28 mouse cellular contexts compared by ENCODE assay signal in genomic region chr10:80958979-80959637, GRCm38 (mm10). TPM values are rescaled to one million over a fixed set of nuclear protein-coding genes. Genes with fewer than 3 reads are reported as not detected.
"Had no signal": no experiment of that assay in that cellular context is flagged by ENCODE, and none has a peak within 500 bp of the region (broad histone marks: within the 10 kb centered on the region; RNA-seq: fewer than 3 reads in every experiment).

No protein-coding gene starts in this region.

- DNase-seq: cerebellum, adult 18-20 months; cerebellum, adult 2 months; cerebellum, adult 8-10 months; cerebellum, adult 9-10 months; cerebellum, adult 9-11 months; cerebellum, postnatal 10 days; cerebellum, postnatal 14 days; cerebellum, postnatal 25 days; cerebellum, postnatal 36 days; embryo, embryonic 11 days; forebrain, postnatal 0 days; gastrocnemius, adult 2 months; gastrocnemius, postnatal 10 days; gastrocnemius, postnatal 14 days; gastrocnemius, postnatal 25 days; gastrocnemius, postnatal 36 days; heart, adult 11 months had no signal

- H3K36me3 ChIP-seq: embryonic facial prominence, embryonic 10.5 days; embryonic facial prominence, embryonic 12.5 days; embryonic facial prominence, embryonic 13.5 days; embryonic facial prominence, embryonic 15.5 days; forebrain, embryonic 10.5 days; forebrain, embryonic 12.5 days; forebrain, embryonic 15.5 days had no signal

- ATAC-seq: forebrain, embryonic 13.5 days; forebrain, embryonic 14.5 days; forebrain, embryonic 15.5 days; forebrain, embryonic 16.5 days; forebrain, postnatal 0 days had no signal

- H3K4me2 ChIP-seq: embryonic facial prominence, embryonic 12.5 days; embryonic facial prominence, embryonic 13.5 days; embryonic facial prominence, embryonic 15.5 days; forebrain, embryonic 12.5 days; forebrain, embryonic 13.5 days; forebrain, embryonic 15.5 days had no signal

- H3K27ac ChIP-seq: embryonic facial prominence, embryonic 10.5 days; embryonic facial prominence, embryonic 12.5 days; embryonic facial prominence, embryonic 13.5 days; embryonic facial prominence, embryonic 15.5 days; forebrain, embryonic 10.5 days; forebrain, embryonic 12.5 days; forebrain, embryonic 13.5 days; forebrain, embryonic 15.5 days; gastrocnemius, adult 2 months had no signal

- H3K9me3 ChIP-seq: embryonic facial prominence, embryonic 10.5 days; embryonic facial prominence, embryonic 12.5 days; embryonic facial prominence, embryonic 13.5 days; embryonic facial prominence, embryonic 15.5 days; forebrain, embryonic 10.5 days; forebrain, embryonic 12.5 days; forebrain, embryonic 13.5 days; forebrain, embryonic 15.5 days had no signal

- H3K27me3 ChIP-seq: embryonic facial prominence, embryonic 12.5 days; embryonic facial prominence, embryonic 13.5 days; embryonic facial prominence, embryonic 15.5 days; forebrain, embryonic 12.5 days; forebrain, embryonic 15.5 days had no signal

- H3K9ac ChIP-seq: embryonic facial prominence, embryonic 12.5 days; embryonic facial prominence, embryonic 13.5 days; embryonic facial prominence, embryonic 15.5 days; forebrain, embryonic 12.5 days; forebrain, embryonic 13.5 days; forebrain, embryonic 15.5 days; forebrain, postnatal 0 days had no signal

- H3K4me3 ChIP-seq: embryonic facial prominence, embryonic 10.5 days; embryonic facial prominence, embryonic 12.5 days; embryonic facial prominence, embryonic 13.5 days; embryonic facial prominence, embryonic 15.5 days; erythroblast, embryonic 14.5 days; forebrain, embryonic 10.5 days; forebrain, embryonic 12.5 days; forebrain, embryonic 13.5 days; forebrain, embryonic 15.5 days; gastrocnemius, adult 2 months had no signal

RNA-seq across cellular contexts. Expression of gene Gng7, which starts 55.6 kb away (rescaled TPM):
- polyA plus RNA-seq: erythroblast, embryonic 14.5 days had no signal
